Comparison of ENCODE assay signal across 13 mouse cellular contexts in genomic region chr7:118493892-118494291, GRCm38 (mm10). TPM values are rescaled to one million over a fixed set of nuclear protein-coding genes. Genes with fewer than 3 reads are reported as not detected.
"Had no signal": no experiment of that assay in that cellular context is flagged by ENCODE, and none has a peak within 500 bp of the region (broad histone marks: within the 10 kb centered on the region; RNA-seq: fewer than 3 reads in every experiment).

No protein-coding gene starts in this region.

- H3K4me3 ChIP-seq: layer of hippocampus, adult 2 months; limb, embryonic 15.5 days; liver, embryonic 12.5 days; midbrain, embryonic 13.5 days had no signal

- ATAC-seq: hindbrain, postnatal 0 days; liver, embryonic 12.5 days; midbrain, embryonic 13.5 days had no signal

- DNase-seq: kidney, adult 11 months; kidney, adult 9 months; kidney, postnatal 4 days; right cerebral cortex, adult 18-20 months; right cerebral cortex, postnatal 25 days; thymus, adult 18-20 months; thymus, postnatal 36 days had no signal

RNA-seq across cellular contexts. Expression of gene Syt17, which starts 45.9 kb away (rescaled TPM):
- total RNA-seq: megakaryocyte progenitor cell, adult 5-6 weeks had no signal
